In the genomic region with DNA sequence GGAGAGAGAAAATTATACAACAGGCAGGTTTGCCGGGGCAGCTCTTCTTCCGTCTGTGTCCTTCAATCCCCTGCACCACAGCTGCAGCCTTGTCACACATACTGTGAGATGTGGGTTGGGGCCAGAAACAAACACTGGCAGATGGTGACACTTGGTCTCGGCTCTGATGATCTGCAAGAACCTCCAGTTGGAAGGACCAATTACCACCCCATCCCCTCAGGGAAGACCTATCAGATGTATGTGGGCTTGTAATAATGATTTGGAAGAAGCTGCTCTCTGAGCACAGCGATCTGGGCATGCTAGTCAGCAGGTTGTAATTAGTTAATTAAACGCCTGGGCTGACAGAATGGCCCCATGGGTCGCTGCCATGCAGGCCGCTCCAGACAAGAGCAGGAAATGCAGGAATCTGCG, we compare ENCODE assay signal across 13 mouse cellular contexts. TPM values are rescaled to one million over a fixed set of nuclear protein-coding genes. Genes with fewer than 3 reads are reported as not detected.
DNase-seq lines count a peak whose midpoint lies in the region; ATAC-seq lines count a peak whose summit lies in the region.
"Had no signal": no experiment of that assay in that cellular context is flagged by ENCODE, and none has a peak within 500 bp of the region (broad histone marks: within the 10 kb centered on the region; RNA-seq: fewer than 3 reads in every experiment).

No protein-coding gene starts in this region.

- no peaks in the 10 kb centered on the region for H3K27me3 ChIP-seq in neural tube, embryonic 11.5 days (ENCODE audit: control insufficient read depth, insufficient read depth, low read length)
- no peaks in the 10 kb centered on the region for H3K27me3 ChIP-seq in forebrain, embryonic 14.5 days (replicated peaks; ENCODE audit: control insufficient read depth, insufficient read depth, low read length)
- no peaks in the 10 kb centered on the region for H3K27me3 ChIP-seq in limb, embryonic 11.5 days (ENCODE audit: control insufficient read depth, insufficient read depth, low read length)

- peak; percentile 33 for DNase-seq in neural tube, embryonic 11.5 days (ENCODE audit: low spot score)
- no peak for DNase-seq in neural tube, embryonic 10.5 days (ENCODE audit: extremely low spot score, low spot score)
- DNase-seq in forebrain, embryonic 14.5 days (ENCODE audit: low spot score) = peak; percentile 78
- peak; percentile 32 for DNase-seq in limb, embryonic 11.5 days (ENCODE audit: low spot score)
- peak; percentile 90 for DNase-seq in retina, postnatal 1 day
- no peak for DNase-seq in right cerebral cortex, postnatal 36 days (ENCODE audit: low spot score in 2 of 2)
- DNase-seq in B cell, adult 2 months = no peak
- DNase-seq: kidney, postnatal 14 days had no signal

- H3K9ac ChIP-seq in neural tube, embryonic 11.5 days (ENCODE audit: low read length) = no peak overlapping the region
- H3K9ac ChIP-seq in forebrain, embryonic 14.5 days (ENCODE audit: low read length) = 0 out of 2 replicates have a peak overlapping the region, but pooled peaks have one; percentile 13
- no peak overlapping the region for H3K9ac ChIP-seq in limb, embryonic 11.5 days (ENCODE audit: low read length)
- H3K9ac ChIP-seq: liver, embryonic 13.5 days had no signal

- H3K4me1 ChIP-seq in neural tube, embryonic 11.5 days (ENCODE audit: control insufficient read depth, insufficient read depth, low read length) = peaks cover 3% of the 10 kb centered on the region
- peaks cover 12% of the 10 kb centered on the region for H3K4me1 ChIP-seq in forebrain, embryonic 14.5 days (ENCODE audit: control insufficient read depth, insufficient read depth, low read length)
- H3K4me1 ChIP-seq in limb, embryonic 11.5 days (ENCODE audit: control insufficient read depth, insufficient read depth, low read length) = peaks cover 15% of the 10 kb centered on the region

- H3K4me2 ChIP-seq in neural tube, embryonic 11.5 days (ENCODE audit: low read depth) = no peak overlapping the region
- 0 out of 2 replicates have a peak overlapping the region, but pooled peaks have one; percentile 16 for H3K4me2 ChIP-seq in forebrain, embryonic 14.5 days (ENCODE audit: low read length)
- no peak overlapping the region for H3K4me2 ChIP-seq in limb, embryonic 11.5 days (ENCODE audit: low read depth, severe bottlenecking)
- H3K4me2 ChIP-seq: liver, embryonic 13.5 days had no signal

- 0 out of 2 replicates have a peak overlapping the region, but pooled peaks have one; percentile 2 for H3K27ac ChIP-seq in neural tube, embryonic 11.5 days (ENCODE audit: low read depth, low read length)
- peak overlapping the region; percentile 48; the same call in 1 of the 2 replicates for H3K27ac ChIP-seq in forebrain, embryonic 14.5 days (ENCODE audit: low read depth, low read length)
- no peak overlapping the region for H3K27ac ChIP-seq in limb, embryonic 11.5 days (replicated peaks; ENCODE audit: low read depth, low read length)
- H3K27ac ChIP-seq: heart, embryonic 10.5 days; liver, embryonic 13.5 days had no signal

- no peaks in the 10 kb centered on the region for H3K36me3 ChIP-seq in neural tube, embryonic 11.5 days (ENCODE audit: control insufficient read depth, insufficient read depth, low read length)
- H3K36me3 ChIP-seq in forebrain, embryonic 14.5 days (ENCODE audit: control insufficient read depth, insufficient read depth, low read length) = no peaks in the 10 kb centered on the region
- no peaks in the 10 kb centered on the region for H3K36me3 ChIP-seq in limb, embryonic 11.5 days (ENCODE audit: control insufficient read depth, insufficient read depth, low read length)
- H3K36me3 ChIP-seq: heart, embryonic 10.5 days; liver, embryonic 13.5 days had no signal

- peak; percentile 76 for ATAC-seq in neural tube, embryonic 11.5 days (ENCODE audit: insufficient read depth, low FRiP score, low TSS enrichment)
- peak; percentile 82 for ATAC-seq in forebrain, embryonic 14.5 days
- no peak for ATAC-seq in limb, embryonic 11.5 days (ENCODE audit: insufficient number of reproducible peaks, low FRiP score, low TSS enrichment, low read depth)
- no peak for ATAC-seq in frontal cortex, adult (ENCODE audit: low TSS enrichment)
- ATAC-seq: Patski had no signal

- WGBS in neural tube, embryonic 11.5 days = 13% methylated on average over 8 of the region's 8 CpGs
- 15% methylated on average over 8 of the region's 8 CpGs for WGBS in forebrain, embryonic 14.5 days
- 10% methylated on average over 8 of the region's 8 CpGs for WGBS in limb, embryonic 11.5 days

- no peak overlapping the region for H3K4me3 ChIP-seq in neural tube, embryonic 11.5 days (ENCODE audit: low read depth, low read length)
- H3K4me3 ChIP-seq in forebrain, embryonic 14.5 days (ENCODE audit: low read depth, low read length) = no peak overlapping the region
- H3K4me3 ChIP-seq in limb, embryonic 11.5 days (ENCODE audit: low read depth, low read length) = no peak overlapping the region
- H3K4me3 ChIP-seq: heart, embryonic 10.5 days; liver, embryonic 13.5 days had no signal

- H3K9me3 ChIP-seq in neural tube, embryonic 11.5 days (ENCODE audit: control insufficient read depth, low read length) = no peaks in the 10 kb centered on the region
- H3K9me3 ChIP-seq in forebrain, embryonic 14.5 days (replicated peaks; ENCODE audit: control insufficient read depth, low read length) = no peaks in the 10 kb centered on the region
- no peaks in the 10 kb centered on the region for H3K9me3 ChIP-seq in limb, embryonic 11.5 days (ENCODE audit: control insufficient read depth, low read length)
- H3K9me3 ChIP-seq: heart, embryonic 10.5 days; liver, embryonic 13.5 days had no signal

RNA-seq across cellular contexts. Expression of a gene that starts 47.3 kb away (rescaled TPM):
- polyA plus RNA-seq in neural tube, embryonic 11.5 days (2014; fragmentation: Nextera tagmentation; extraction: Ambion mirVana) = 2.9 and 3.1 TPM in 2 replicates
- polyA plus RNA-seq in forebrain, embryonic 14.5 days (2014; fragmentation: Nextera tagmentation; extraction: Ambion mirVana) = 2.8 and 4.2 TPM in 2 replicates
- 2.5 and 3.2 TPM in 2 replicates for polyA plus RNA-seq in limb, embryonic 11.5 days (2014; fragmentation: Nextera tagmentation; extraction: Ambion mirVana)

RNA-seq across cellular contexts. Expression of a gene that starts 47.3 kb away (rescaled TPM):
- polyA plus RNA-seq in neural tube, embryonic 11.5 days (2014; fragmentation: Nextera tagmentation; extraction: Ambion mirVana) = 0.49 and 1.6 TPM in 2 replicates
- 0.65 TPM in 1 of 2 replicates, not detected in the other for polyA plus RNA-seq in forebrain, embryonic 14.5 days (2014; fragmentation: Nextera tagmentation; extraction: Ambion mirVana)
- 0.47 TPM in 1 of 2 replicates, not detected in the other for polyA plus RNA-seq in limb, embryonic 11.5 days (2014; fragmentation: Nextera tagmentation; extraction: Ambion mirVana)
- polyA plus RNA-seq: stomach, embryonic 14.5 days had no signal

RNA-seq across cellular contexts. Expression of a gene that starts 47.6 kb away (rescaled TPM):
- 57.3 and 63.2 TPM in 2 replicates for polyA plus RNA-seq in neural tube, embryonic 11.5 days (2014; fragmentation: Nextera tagmentation; extraction: Ambion mirVana)
- polyA plus RNA-seq in forebrain, embryonic 14.5 days (2014; fragmentation: Nextera tagmentation; extraction: Ambion mirVana) = 54.7 and 67.5 TPM in 2 replicates
- 68.3 and 74.3 TPM in 2 replicates for polyA plus RNA-seq in limb, embryonic 11.5 days (2014; fragmentation: Nextera tagmentation; extraction: Ambion mirVana)

Comparison
In these comparisons a context has a peak if more than half of its experiments do, and no peak if none do; other contexts are left out.
1. DNase-seq: peak in neural tube, embryonic 11.5 days (single experiment), forebrain, embryonic 14.5 days (single experiment), limb, embryonic 11.5 days (single experiment) and retina, postnatal 1 day (single experiment); none in neural tube, embryonic 10.5 days (single experiment), right cerebral cortex, postnatal 36 days (0 of 2) and B cell, adult 2 months (0 of 2).
2. ATAC-seq: peak in neural tube, embryonic 11.5 days (single experiment) and forebrain, embryonic 14.5 days (single experiment); none in limb, embryonic 11.5 days (single experiment) and frontal cortex, adult (single experiment).